Mouse (Mus musculus): ENCODE data around the gene Tfcp2l1. TPM values are rescaled to one million over a fixed set of nuclear protein-coding genes. Genes with fewer than 3 reads are reported as not detected.
"Not testable (repeated sequence)": the region's sequence is repeated elsewhere in the genome, so short reads cannot be mapped to it uniquely, and the experiment has no call there.

Tfcp2l1 gene
- polyA plus RNA-seq (2012; rRNA removed) = 2.8 and 2.9 TPM in 2 replicates

DNA sequence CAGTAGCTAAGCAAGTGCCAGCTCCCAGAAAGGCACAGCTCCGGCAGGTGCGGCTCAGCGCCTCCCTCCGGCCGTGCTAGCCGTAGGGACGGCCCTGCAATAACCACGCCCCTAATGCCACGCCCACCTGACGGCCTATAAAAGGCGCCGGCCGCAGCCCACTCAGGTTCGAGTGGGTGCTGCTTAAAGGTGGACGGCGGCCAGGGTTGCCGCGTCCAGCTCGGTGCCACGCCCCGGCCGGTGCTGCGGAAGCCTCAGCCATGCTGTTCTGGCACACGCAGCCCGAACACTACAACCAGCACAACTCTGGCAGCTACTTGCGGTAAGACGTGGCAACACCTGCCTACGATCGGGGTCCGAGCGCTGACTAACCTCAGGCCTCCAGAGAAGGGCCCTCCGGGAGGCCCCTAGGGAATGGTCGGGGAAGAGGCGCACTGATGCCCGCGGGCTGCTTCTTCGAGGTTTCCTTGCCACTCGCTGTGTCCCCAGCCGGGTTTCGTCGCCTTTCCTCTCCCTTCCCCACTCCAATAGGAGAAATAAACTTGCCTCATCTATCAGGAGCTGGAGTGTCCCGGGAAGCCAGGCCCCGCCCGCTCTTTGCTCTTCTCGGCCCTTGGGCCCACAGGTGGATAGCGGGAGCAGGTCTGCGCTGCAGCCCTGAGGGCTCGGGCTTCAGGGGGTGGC is at the start of gene Tfcp2l1:
Tfcp2l1 (plus strand) TSS at position 165 of the 684 bp plus-strand sequence.
- peak in 1 of 2 experiments; percentile 53 for DNase-seq (ENCODE audit: extremely low spot score in 1 of 2, low spot score in 1 of 2)

DNA sequence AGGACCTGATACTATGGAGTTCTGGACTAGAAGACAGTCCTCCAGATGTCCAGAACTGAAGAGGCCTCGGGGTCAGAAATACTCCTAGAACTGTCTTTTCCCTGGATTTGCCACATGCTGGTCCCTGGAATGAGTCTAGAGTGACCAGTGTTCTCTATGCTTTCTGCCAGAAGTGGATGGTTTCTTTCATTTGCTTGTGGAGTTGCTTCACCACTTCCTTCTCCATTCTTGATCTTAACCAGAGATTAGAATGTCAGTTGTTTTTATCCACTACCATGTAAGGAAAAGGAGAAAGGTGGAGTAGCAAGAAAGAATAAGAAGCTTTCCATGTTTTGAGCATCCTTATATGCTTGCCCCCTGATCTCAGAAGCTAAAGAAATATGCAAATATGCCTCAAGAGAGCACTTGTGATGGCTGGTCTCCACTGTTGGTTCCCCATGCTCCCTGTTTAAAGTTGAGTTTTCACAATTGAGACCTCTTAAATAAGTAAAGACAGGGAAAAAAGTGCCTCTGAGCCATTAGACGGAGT is 47.5 kb upstream of the Tfcp2l1 start:
- no peak for DNase-seq (ENCODE audit: extremely low spot score in 1 of 2, low spot score in 1 of 2)

DNA sequence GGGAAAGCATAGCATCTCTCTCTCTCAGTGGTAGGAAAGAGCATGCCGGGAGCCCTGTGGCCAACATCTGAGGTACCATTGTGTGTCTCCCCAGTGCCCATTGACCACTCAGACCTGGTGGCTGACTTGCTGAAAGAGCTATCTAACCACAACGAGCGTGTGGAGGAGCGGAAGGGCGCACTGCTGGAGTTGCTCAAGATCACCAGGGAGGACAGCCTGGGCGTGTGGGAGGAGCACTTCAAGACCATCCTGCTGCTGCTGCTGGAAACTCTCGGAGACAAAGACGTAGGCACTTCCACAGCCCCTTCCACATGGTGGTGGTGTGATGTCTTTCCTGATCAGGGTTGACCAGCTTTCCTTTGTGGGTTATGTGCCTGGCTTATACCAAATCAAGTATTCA is 46.6 kb upstream of the Tfcp2l1 start:
- no peak for DNase-seq (ENCODE audit: extremely low spot score in 1 of 2, low spot score in 1 of 2)

DNA sequence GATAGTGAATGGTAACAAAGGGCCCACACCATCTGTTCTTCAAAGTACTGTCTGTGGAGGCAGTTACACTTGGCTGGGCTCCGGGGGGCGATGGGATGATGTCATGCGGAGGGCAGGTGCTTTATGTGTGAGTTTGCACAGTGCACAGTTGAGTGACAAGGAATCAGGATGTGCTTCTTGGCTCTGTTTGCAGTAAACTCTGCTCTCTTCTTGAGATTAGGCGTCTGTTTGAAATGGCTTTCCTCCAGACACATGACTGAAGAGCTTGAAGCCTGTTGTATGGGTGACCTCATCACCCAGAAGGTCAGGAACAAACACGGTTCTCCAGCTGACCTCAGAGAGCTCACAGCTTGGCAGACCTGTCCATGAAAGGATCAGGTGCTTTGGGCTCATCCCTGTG is 38.0 kb upstream of the Tfcp2l1 start:
- DNase-seq (ENCODE audit: extremely low spot score in 1 of 2, low spot score in 1 of 2) = no peak

DNA sequence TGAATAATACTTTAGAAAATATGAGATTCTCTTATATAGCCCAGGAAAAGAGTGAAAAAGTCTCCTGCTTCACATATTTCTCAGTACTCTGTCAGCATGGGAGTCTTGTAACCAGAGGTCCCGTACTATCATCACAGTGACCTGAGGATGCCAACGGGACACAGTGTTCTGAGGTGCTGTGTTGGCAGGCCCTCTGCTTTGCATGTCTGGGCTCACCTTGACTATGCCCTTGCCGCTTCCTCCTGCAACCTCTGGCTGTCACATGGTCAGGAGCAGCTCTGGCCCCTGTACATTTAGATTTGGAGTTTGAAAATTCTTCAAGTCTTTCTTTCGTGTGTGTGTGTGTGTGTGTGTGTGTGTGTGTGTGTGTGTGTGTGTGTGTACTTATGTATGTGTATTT is 34.8 kb upstream of the Tfcp2l1 start:
- no peak for DNase-seq (ENCODE audit: extremely low spot score in 1 of 2, low spot score in 1 of 2)

GRCm38 (mm10) chr1:118595395-118595794 is 32.4 kb upstream of the Tfcp2l1 start:
- DNase-seq (ENCODE audit: extremely low spot score in 1 of 2, low spot score in 1 of 2) = no peak

GRCm38 (mm10) chr1:118597475-118598213 is 30.1 kb upstream of the Tfcp2l1 start:
- DNase-seq (ENCODE audit: extremely low spot score in 1 of 2, low spot score in 1 of 2) = no peak

DNA sequence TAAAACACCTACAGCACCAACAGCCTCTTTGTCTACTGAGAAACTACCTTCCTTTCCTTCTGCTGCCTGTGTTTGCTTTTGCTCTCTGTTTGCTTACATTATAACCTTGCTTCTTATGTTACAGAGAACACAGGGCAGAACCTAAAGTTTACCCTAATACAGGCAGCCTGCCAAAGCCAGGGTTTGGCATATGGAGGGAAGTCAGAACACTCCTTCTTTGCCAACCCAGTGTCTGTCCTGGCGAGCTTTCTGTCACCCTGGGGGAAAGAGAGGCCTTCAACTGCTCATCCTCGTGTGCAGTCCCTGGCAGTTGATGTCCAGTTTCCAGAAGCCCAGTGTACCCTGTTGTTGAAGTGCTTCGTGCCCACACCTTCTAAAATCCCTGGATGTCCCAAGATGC is 29.4 kb upstream of the Tfcp2l1 start:
- no peak for DNase-seq (ENCODE audit: extremely low spot score in 1 of 2, low spot score in 1 of 2)

GRCm38 (mm10) chr1:118613631-118614183 is 14.0 kb upstream of the Tfcp2l1 start:
- DNase-seq (ENCODE audit: extremely low spot score in 1 of 2, low spot score in 1 of 2) = no peak

DNA sequence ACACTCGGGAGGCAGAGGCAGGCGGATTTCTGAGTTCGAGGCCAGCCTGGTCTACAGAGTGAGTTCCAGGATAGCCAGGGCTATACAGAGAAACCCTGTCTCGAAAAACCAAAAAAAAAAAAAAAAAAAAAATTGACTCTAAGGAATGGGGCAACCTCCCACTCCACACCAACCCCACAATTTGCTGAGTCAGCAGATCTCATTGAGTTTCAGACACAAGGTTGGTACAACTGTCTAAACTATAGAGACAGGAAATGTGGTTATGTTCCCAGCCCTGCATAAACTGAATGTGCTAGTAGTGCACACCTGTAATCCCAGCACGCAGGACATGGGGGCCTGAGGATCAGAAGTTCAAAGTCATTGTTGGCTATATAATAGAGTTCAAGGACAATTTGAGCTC is 6.7 kb upstream of the Tfcp2l1 start:
- not testable (repeated sequence) for DNase-seq (ENCODE audit: extremely low spot score in 1 of 2, low spot score in 1 of 2)

DNA sequence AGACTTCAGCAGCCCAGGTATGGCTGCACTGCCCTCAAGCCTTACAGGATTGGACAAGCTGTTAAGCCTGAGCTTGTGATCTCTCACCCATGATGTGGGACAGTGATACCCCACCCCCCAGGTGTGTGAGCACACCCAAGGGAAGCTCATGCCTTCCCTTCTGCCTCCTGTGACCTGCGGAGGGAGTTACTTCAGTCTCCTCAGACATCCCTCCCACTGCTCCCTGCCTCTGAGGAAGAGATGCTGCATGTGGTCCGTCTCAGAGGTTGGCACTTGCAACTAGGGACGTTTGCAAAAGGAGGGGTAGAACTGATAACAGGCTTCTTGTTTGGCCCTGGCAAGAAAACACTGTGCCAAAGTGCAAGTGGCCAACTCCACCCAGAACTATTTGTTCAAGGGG is 4.9 kb upstream of the Tfcp2l1 start:
- DNase-seq (ENCODE audit: extremely low spot score in 1 of 2, low spot score in 1 of 2) = no peak

- no peak for DNase-seq (ENCODE audit: extremely low spot score in 1 of 2, low spot score in 1 of 2)
Observed at GRCm38 (mm10) chr1:118625461-118625860, 2.3 kb upstream of the Tfcp2l1 start.

- DNase-seq (ENCODE audit: extremely low spot score in 1 of 2, low spot score in 1 of 2) = no peak
Observed at GRCm38 (mm10) chr1:118625921-118626320, 1.8 kb upstream of the Tfcp2l1 start.

DNA sequence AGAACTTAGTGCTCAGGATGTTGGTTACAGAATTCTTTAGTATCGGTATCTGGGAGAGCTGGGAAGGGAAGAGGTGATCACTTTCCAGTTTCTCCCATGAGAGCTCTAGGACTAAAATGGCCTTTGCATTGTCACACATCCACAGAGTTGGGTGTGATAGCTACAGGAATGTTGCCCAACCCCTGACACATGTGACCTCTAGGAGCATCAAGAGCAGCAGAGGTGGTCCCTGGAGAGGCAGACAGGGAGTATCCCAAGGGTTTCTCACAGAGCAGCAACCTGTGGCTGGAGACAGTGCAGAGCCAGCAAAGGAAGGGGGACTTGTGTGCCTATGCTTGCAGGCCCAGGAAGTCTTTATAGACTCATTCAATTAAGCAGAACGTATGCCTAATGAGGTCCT is 1.3 kb upstream of the Tfcp2l1 start:
- no peak for DNase-seq (ENCODE audit: extremely low spot score in 1 of 2, low spot score in 1 of 2)

GRCm38 (mm10) chr1:118633415-118633980 is 5.8 kb downstream of the Tfcp2l1 start:
- no peak for DNase-seq (ENCODE audit: extremely low spot score in 1 of 2, low spot score in 1 of 2)

- no peak for DNase-seq (ENCODE audit: extremely low spot score in 1 of 2, low spot score in 1 of 2)
Observed at GRCm38 (mm10) chr1:118642296-118642999, 14.7 kb downstream of the Tfcp2l1 start.

DNA sequence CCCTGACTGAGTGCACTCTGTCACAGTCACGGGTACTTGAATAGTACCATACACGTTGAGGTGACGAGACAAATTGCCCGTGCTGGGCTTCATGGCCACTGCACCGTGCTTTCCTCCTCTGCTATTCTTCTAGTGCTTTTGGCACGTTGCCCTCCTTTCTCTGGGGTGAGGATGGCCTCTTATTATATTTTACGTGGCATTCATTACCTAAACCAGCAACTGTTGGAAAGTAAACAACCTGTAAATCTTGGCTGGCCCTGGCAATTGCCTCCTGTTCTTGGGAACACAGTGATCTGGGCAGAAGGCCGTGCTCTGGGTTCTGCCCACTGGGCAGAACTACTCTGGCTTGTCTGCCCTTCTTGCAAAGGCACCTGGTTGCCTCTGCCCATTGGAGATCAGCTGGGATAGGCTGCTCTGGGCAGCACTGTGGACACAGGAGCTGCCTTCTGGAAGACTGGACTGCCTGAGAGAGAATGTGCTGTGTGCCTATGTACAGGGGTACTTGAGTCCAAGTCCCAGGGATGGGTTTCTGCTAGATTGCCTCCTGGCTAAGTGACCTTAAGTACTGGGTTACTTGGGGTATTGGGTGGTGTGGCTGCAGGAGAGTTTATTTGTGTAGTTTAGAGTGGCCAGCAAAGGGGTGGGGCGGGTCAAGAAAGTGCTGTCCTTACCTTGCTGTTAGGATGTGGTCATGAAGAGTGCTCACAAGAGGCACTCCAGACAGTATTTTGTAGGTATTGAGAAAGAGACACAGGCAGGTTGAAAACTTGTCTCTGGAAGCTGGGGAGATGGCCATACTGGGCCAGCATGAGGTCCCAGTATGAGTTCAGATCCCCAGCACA is 15.6 kb downstream of the Tfcp2l1 start:
- no peak for DNase-seq (ENCODE audit: extremely low spot score in 1 of 2, low spot score in 1 of 2)

DNA sequence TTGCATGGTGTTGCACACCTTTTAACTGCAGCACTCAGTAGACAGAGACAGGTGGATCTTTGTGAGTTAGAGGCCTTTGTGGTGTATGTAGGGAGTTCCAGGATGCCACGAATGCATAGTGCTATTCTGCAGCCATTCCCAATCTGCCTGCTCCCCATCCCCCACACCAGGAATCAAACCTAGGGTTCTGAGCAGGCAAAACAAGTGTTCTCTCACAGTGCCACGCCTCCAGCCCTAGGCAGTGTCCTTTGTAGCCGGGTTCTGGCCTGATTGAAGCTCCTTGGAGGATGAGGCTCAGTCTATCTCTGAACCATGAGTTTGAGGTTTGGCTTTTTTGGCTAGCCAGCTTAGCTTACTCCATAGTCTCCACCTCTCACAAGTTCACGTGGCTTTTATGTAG is 18.0 kb downstream of the Tfcp2l1 start:
- DNase-seq (ENCODE audit: extremely low spot score in 1 of 2, low spot score in 1 of 2) = no peak

DNA sequence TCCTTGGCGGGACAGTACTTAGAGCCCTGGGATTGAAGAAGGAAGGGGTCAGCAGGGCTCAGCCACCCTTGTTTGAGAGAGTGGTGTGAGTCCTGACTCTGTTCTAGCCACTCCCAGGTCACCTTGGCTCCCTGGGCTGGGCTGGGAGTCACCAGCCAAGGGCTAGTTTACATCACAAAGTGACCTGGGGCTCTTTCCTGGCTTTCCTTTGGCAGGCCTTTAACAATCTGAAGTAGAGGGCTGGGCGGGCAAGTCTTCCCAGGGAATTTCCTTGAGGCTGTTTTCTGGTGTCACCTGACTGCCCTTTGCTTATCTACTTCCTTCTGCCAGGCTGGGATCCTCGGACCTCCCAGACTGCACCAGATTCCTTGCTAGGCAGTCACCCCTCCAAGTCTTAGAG is 20.3 kb downstream of the Tfcp2l1 start:
- DNase-seq (ENCODE audit: extremely low spot score in 1 of 2, low spot score in 1 of 2) = no peak

Measured in frontal cortex, adult 2 months (tissue).